Mouse (Mus musculus) cerebellum, adult 2 months (tissue): ENCODE measurements around the gene Cemip.
"Not testable (repeated sequence)": the region's sequence is repeated elsewhere in the genome, so short reads cannot be mapped to it uniquely, and the experiment has no call there.

ENCODE experiments used
- CTCF ChIP-seq: fragments of 200-500 bp; IDR thresholded peaks from 2 replicates; pipeline ENCODE4 v1.5.1; 2011; ENCODE audit warnings: low read depth, mild to moderate bottlenecking, control low read depth, low read length, moderate library complexity, borderline replicate concordance; ENCODE audit not compliant: insufficient read depth
- POLR2A ChIP-seq: fragments of 200-500 bp; IDR thresholded peaks from 2 replicates; pipeline ENCODE4 v1.6.1; 2011; ENCODE audit warnings: low read length, control low read depth, borderline replicate concordance; ENCODE audit not compliant: insufficient read depth

- TF ChIP-seq CTCF, POLR2A: not testable (repeated sequence)
Measured at GRCm38 (mm10) chr7:83889946-83890345, 196.4 kb downstream of the Cemip start.
